Mouse (Mus musculus): ENCODE measurements at regions not wholly inside any gene's neighbourhood (a gene's known extent, or its start where the extent isn't known, plus 50 kb on each side); places are given as distances from the start of the nearest gene placed in this dataset.
A peak's percentile ranks its signal among the peaks of the same experiment; 100 is the strongest.

GRCm38 (mm10) chr15:51403581-51403980 is 2481.1 kb upstream of the Gm7489 start:
- DNase-seq (ENCODE audit: low spot score) = no peak

DNA sequence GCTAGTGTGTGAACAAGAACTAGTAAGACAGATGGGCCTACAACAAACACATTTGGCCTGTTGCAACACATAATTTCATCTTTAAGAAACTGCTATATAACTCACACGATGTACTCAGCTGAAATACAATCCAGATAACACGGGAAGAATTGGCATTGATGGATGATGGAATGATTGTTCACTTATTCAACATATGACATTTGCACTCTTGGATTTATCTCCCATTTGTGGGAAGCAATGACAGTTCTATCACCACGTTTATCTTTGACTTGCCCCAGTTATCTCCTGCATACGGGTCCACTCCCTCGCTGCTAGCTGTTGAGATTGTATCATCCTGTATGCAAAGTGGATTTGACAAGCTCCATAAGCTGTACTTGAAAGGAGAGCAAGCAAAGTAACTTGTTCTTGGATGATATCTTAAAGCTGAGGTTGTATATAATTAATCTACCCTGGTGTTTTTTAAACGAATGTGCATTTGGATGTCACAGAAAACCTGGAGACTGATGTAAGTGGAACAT is 2474.9 kb upstream of the Gm7489 start:
- DNase-seq (ENCODE audit: low spot score) = no peak

DNA sequence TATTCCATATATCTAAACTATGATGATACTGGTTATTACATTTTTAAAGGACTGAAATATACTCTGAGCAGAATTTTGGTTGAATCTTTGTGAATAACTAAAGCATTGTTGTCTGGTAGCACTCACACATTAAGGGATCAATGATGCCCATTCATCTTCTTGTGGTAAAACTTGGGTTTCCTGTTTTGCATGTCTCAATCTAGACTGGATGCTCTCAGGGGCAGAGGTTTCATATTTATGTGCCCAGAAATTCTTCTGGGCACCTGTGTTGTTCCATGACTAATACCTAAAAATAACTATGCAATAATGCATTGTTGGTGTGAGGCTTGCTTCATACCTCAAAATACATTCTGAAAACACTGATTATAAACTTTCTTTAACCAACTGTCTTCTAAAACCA is 2472.7 kb upstream of the Gm7489 start:
- no peak for DNase-seq (ENCODE audit: low spot score)

GRCm38 (mm10) chr15:51442606-51443005 is 2442.1 kb upstream of the Gm7489 start:
- DNase-seq (ENCODE audit: low spot score) = no peak

DNA sequence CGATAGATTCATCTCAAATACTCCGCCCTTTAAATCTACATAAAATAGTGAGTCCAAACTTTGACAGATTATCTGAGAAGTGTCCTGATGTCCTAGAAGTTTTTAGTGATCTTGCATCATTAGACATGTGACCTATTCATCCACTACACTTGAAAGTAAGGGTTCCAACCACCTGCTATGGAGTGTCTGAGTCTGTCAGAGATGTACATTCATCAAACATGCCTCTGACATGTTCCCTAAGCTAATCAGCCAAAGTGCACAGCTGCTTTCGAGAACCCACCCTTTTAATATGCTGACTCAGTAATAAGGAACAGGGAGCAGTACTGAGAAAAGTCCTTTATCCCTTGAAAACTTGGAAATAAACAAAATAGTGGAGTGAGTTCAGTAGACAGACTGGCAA is 2414.8 kb upstream of the Gm7489 start:
- no peak for DNase-seq (ENCODE audit: low spot score)

- no peak for DNase-seq (ENCODE audit: low spot score)
Observed at GRCm38 (mm10) chr15:51471143-51471542, 2413.6 kb upstream of the Gm7489 start.

GRCm38 (mm10) chr15:51472049-51472448 is 2412.7 kb upstream of the Gm7489 start:
- no peak for DNase-seq (ENCODE audit: low spot score)

GRCm38 (mm10) chr15:51481856-51482255 is 2402.8 kb upstream of the Gm7489 start:
- DNase-seq (ENCODE audit: low spot score) = no peak

- DNase-seq (ENCODE audit: low spot score) = no peak
Observed at GRCm38 (mm10) chr15:51484207-51484606, 2400.5 kb upstream of the Gm7489 start.

- DNase-seq (ENCODE audit: low spot score) = no peak
Observed at GRCm38 (mm10) chr15:51485554-51485953, 2399.2 kb upstream of the Gm7489 start.

GRCm38 (mm10) chr15:51502058-51502741 is 2382.5 kb upstream of the Gm7489 start:
- no peak for DNase-seq (ENCODE audit: low spot score)

DNA sequence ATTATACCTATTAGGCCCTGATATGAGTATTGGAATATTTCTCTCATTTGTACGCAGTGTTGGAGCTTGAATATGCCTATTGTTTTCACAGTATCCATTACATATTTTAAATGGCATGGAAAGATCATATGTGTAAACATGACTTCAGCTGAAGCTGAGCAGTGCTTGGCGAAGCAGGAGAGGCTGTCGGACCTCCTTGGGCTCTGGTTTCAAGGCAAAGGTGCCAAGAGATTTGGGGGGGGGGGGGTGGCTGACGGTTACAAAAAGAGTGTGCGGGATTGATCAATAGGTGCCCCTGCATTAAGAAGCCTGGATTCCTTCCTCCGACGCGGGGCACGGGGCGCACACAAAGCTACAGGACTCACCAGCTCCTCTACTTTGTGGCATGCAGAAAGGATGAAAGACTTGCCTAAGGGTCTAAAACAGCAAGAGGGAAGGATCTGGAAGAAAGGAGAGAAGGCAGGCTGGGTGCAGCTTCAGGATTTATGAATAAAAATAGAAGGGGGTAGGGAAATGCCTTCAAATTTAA is 2381.9 kb upstream of the Gm7489 start:
- peak; percentile 24 for DNase-seq (ENCODE audit: low spot score)

DNA sequence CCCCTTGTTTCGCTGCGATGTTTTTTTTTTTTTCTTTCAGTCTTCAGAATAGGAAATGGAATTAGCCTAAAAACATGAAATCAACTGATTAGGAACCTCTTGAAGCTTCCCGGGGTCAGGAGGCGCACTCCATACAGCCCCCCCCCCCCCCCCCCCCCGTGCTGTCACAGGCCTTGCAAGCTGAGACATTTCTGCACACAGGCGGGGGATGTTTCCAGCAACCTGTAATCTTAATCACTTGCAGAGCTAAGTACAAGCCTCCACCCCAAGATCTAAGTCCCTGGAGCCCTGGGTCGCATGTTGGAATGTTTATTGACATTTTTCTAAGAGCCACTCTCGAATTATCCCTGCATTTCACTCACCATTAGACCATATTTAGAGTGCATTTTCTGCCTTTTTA is 2381.4 kb upstream of the Gm7489 start:
- DNase-seq (ENCODE audit: low spot score) = peak; percentile 68

DNA sequence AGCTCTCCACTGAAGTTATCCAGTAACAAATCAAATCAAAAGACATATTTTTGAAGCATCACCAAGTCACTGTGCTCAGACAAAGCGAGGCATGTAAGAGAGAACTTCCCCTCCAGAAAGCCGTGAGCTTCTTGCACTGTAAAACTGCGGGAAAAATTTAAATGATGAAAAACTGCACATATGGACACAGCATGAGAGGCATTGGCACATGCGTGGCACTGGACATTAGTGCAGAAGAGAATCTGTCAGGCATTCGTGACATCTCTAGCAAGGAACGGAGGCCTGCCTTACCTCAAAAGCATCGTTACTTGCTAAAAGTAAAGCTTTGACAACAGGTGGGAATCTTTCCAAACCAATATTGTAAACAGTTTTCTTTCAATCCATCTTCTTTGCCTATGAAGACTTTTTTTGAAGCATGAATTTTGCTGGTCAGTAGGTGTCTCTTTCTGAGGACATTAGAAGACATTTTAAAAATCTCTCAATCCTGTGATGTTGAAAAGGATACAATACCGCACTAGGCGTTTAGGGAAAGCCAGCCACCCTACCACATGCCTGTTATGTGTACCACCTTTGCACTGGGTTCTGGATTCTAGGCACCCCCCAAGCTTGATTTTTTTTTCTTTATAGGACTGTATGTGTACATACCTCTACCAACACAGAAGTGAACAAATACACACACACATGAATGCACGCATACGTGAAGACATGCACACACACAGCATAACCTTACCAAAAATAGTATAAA is 2380.5 kb upstream of the Gm7489 start:
- DNase-seq (ENCODE audit: low spot score) = peak; percentile 10

DNA sequence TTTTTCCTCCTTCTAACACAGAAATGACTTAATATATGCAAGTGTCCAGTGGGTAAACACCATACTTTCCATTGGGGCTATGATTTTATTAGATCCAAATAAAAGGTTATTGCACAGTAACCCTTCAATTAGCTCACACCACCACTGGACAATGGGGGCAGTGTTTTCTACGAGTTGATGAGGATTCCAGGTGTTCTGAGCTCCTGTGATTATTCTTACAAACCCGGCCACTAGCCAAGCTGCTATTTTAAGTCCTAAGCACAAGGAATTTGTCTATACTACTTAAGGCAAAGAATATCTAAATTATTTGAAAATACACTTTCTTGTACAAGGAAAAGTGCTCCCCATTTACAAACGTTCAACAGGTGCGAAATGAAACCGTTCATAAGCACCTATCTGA is 2379.9 kb upstream of the Gm7489 start:
- no peak for DNase-seq (ENCODE audit: low spot score)

- DNase-seq (ENCODE audit: low spot score) = no peak
Observed at GRCm38 (mm10) chr15:51507126-51507525, 2377.6 kb upstream of the Gm7489 start.

GRCm38 (mm10) chr15:51511319-51511718 is 2373.4 kb upstream of the Gm7489 start:
- DNase-seq (ENCODE audit: low spot score) = peak; percentile 8

DNA sequence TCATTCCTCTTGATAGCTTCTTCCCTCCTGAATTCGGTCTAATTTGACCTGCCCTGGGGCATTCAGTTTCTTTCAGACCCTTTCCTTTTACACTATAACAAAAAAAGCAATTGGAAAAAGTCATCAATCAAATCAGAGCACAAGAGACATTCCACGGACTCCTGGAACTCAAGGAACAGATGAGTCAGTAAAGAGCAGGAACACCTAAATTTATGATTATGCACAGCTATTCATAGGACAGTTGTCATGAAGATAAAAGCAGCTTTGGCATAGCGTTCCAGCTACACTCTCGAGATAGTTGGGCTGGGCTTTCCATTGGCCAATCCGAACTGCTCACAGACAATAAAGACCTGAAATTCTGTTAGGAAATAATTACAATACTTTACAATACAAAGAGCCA is 2348.4 kb upstream of the Gm7489 start:
- DNase-seq (ENCODE audit: low spot score) = no peak

DNA sequence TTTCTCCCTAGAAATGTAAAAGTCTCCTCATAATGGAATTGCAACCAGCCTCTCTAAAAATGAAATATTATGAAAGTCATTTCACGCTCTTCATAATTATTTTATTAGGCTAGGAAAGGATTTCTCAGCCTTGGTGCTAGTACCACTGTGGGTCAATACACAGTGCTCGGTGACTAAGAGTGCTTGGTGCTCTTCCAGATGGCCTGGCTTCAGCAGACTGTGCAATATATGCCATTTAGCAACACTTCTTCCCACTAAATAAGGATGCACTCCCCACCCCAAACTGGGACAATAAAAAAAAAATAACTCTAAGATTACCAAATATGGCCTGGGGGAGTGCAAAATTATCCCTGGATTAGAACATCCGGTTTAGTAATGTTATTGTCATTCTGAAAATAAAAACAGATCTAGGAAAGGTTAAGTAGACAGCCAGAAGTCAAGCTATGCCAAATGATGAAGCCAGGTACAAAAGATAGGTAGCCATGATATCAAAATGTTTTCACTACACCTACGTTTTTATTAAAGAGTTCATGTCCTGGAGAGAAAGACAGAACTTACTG is 2333.4 kb upstream of the Gm7489 start:
- no peak for DNase-seq (ENCODE audit: low spot score)

DNA sequence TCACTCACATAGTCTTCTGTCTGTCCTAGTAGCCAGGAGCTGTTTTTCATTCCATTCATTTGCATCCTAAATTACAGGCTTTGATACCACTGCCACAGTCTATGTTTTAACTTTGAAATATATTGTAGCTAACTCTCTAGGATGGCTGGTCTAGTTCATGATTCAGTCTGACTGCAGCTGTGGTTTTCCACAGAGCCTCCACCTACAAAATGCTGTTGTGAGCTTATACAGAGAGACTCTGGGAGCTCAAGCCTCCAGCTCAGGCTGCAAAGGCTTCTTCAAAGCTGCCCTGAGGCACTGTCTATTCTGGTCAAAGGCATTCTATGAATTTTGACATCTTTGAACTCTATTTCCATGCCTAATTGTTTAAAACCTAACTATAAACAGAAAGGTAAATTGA is 2326.5 kb upstream of the Gm7489 start:
- DNase-seq (ENCODE audit: low spot score) = no peak

DNA sequence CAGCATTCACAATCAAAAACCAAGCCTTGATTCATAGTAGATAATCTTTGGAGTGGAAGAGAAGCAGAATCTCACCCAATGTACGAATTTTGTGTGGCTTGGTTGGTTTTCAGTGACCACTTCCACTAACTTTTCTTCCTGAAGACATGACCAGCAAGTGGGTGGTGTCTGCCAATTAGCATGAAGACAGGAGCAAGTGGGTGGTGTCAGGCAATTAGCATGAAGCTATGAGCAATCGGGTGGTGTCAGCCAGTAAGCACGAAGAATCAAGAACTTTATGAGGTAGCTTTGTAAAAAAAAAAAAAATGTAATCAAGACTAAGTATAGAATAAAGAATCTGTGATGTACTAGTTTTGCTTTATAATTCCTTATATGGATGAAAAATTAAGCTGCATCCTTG is 2319.2 kb upstream of the Gm7489 start:
- DNase-seq (ENCODE audit: low spot score) = no peak

GRCm38 (mm10) chr15:51570631-51571030 is 2314.1 kb upstream of the Gm7489 start:
- DNase-seq (ENCODE audit: low spot score) = no peak

DNA sequence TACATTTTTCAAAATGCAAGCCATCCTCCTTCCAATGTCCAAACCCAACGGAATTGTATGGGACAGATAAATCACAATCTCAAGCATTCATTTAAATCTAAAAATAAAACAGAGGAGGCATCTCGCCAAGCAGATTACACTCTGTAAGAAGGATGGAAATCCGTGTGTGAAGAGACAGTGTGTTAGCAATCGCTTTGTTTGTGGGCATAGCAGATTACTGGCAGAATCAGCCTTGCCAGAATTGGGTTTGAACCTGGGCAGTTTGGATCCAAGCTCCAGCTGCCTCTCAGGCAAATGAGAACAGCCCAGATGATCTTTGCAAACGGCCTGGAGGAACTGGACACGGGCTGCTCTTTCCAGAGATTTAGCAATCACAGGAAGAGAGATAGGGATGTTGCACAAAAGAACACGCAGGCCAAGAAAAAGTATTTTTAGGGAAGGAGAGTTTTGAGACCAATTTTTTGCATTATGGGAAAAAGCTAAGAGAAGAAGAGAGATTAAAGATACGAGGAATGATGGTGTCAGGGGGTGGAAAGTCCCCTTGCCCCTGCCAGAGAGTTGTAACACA is 2310.1 kb upstream of the Gm7489 start:
- no peak for DNase-seq (ENCODE audit: low spot score)
